Mouse (Mus musculus) spleen, embryonic (tissue): ENCODE results near the gene Tle6.

Experiments
- CTCF ChIA-PET: fragments of 350-600 bp; sonication (Branson Sonifier 250); formaldehyde crosslinking; loops from one replicate; lab custom pipeline; 2022; lab: Charles Lee

Gene Tle6

DNA sequence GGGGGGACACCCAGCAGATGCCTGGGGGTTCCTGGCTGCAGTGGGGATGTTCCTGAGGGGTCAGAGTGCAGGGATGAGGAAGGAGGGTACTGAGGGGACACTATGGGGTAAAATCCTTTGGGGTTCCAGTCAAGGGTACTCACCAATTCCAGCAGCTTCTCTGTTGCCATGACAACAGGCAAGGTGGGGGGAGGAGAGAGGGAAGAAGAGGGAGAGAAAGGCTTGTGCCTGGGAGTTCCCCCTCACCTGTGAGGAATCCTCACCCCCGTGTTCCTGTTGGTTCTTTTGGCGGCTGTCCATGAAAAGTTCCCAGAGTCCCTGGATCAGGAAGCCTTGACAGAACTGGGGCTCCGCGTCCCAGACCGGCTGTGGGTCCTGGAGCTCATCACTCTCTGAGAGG lies 5.3 kb downstream of the Tle6 start:
- CTCF ChIA-PET: no interaction called here

- CTCF ChIA-PET: no interaction called here
Observed at GRCm38 (mm10) chr10:81593935-81594334, 6.9 kb downstream of the Tle6 start.

- CTCF ChIA-PET: no interaction called here
Observed at GRCm38 (mm10) chr10:81593223-81593622, 7.7 kb downstream of the Tle6 start.

DNA sequence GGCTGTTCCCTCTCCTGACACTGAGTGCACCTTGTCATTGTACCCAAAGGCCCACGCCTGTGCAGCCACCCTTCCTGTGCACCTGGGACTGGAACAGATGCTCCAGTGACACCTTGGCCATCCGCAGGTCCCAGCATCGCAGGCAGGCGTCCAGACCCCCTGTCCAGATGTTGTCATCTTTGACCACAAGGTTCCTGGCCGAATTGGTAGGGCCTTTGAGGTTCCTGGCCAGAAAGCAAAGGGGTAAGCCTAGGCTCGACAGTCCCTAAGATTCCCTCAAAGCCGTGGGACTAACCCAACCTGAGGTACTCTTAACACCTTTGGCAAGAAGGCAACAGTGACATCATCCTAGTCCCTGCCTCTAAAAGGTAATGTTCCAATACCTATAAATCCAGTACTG lies 8.2 kb downstream of the Tle6 start:
- CTCF ChIA-PET: no interaction called here

GRCm38 (mm10) chr10:81591846-81592245 lies 9.0 kb downstream of the Tle6 start:
- CTCF ChIA-PET: no interaction called here

DNA sequence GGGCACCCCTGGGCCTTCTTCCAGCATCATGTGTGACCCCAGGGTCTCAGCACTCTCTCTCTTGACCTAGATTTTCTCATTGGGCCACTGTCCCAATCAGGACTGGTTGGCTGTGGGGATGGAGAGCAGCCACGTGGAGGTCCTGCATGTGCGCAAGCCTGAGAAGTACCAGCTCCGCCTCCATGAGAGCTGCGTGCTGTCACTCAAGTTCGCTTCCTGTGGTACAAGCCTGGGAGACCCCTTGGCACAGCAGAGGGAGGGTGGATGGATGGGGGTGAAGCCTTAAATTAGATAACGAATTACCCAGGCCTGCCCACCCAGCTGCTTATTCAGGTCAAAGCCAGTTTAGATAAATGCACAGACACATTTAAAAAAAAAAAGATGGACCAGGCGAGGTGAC lies 12.1 kb downstream of the Tle6 start:
- CTCF ChIA-PET: no interaction called here

DNA sequence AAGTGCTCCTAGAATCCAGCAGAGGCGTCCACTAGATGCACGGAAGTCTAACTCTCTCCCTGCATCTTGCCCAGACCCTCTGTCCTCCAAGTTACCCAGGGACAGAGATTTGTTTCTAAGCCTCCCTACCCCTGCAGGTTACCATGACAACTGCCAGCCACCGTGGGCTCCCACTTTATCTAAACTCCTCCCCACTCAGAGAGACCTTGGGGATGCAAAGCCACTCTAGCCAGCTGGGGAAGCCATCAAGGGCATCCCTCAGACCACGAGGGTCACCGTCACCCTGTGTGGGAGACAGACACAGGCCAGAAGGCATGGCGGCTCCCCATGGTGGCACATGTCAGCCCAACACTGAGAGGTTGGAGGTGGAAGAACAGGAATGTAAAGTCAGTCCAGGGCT lies 17.5 kb downstream of the Tle6 start:
- CTCF ChIA-PET: no interaction called here

DNA sequence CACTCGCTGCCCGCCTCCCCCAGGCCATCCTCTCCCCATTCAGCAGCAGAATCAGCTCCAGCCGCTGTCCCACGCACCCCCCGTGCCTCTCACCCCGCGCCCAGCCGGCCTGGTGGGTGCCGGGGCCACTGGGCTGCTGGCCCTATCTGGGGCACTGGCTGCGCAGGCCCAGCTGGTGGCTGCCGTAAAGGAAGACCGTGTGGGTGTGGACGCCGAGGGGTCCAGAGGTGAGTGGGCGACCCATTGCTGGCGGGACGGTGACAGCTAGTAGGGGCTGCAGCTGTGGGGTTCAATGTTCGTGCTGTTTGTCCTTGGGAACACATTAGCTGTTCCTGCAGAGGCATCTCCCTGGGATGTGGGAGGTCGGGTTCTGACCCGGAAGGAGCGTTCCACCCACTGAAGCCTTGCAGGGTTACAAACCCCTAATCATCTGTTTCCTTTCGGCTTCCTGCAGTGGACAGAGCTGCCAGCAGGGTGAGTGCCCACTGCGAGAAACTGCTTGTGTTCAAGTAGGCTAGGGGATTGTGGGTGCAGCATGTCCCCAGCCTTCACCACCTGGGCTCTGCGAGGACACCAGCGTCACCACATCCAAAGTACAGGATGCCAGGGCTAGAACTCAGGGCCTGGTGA lies 20.3 kb downstream of the Tle6 start:
- CTCF ChIA-PET: no interaction called here

DNA sequence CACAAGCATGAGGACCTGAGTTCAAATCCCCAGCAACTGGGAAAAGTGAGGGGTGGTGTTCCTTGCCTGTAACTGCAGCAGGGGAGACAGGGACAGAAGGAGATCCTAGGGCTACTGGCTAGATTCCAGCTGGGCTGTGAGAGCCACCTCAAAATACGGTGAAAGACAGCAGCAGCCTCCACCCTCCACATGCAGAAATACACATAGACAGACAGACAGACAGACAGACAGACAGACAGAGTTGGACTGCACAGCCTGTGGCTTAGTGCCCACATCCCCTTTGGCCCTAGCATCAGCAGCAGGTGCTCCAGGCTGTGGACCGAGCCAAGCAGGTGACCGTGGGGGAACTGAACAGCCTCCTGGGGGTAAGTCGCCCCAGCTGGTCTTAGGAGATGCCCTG lies 20.9 kb downstream of the Tle6 start:
- CTCF ChIA-PET: no interaction called here

- CTCF ChIA-PET: interaction anchor here (0.6 kb wide), 1 partner anchor 27 kb away, joined by 13 read pairs; no protein-coding TSS in a partner anchor
Observed at GRCm38 (mm10) chr10:81575695-81576094, 25.2 kb downstream of the Tle6 start.

DNA sequence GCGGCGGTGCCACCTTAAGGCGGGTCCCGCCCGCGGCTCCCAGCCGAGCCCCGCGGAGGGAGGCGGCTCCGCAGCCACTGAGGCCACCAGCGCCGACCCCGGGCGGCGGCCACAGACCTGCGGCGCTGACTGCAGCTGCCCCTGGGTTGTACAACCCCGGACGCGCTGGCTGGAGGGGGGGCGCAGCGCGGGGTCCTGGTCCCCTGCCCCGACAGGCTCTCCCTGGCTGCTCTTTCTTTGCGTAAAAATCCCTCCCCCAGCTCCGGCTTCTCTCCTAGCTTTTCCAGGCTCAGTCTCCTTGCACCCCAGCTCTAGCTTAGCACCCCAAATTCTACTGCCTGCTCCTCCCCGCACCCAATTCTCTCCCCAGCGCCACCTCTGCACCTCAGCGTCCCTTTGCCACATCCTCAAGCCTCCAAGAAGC lies 25.7 kb downstream of the Tle6 start:
- CTCF ChIA-PET: interaction anchor here (0.5 kb wide), 1 partner anchor 14 kb away, joined by 3 read pairs; no protein-coding TSS in a partner anchor

GRCm38 (mm10) chr10:81574081-81575056 lies 26.5 kb downstream of the Tle6 start, which contains the start of gene Tle2:
TSS of gene Tle2 (plus strand) at chr10:81574561.
- CTCF ChIA-PET: interaction anchor here (0.5 to 1.2 kb wide), 2 partner anchors 10 to 14 kb away, joined by 3 to 5 read pairs; no protein-coding TSS in a partner anchor

DNA sequence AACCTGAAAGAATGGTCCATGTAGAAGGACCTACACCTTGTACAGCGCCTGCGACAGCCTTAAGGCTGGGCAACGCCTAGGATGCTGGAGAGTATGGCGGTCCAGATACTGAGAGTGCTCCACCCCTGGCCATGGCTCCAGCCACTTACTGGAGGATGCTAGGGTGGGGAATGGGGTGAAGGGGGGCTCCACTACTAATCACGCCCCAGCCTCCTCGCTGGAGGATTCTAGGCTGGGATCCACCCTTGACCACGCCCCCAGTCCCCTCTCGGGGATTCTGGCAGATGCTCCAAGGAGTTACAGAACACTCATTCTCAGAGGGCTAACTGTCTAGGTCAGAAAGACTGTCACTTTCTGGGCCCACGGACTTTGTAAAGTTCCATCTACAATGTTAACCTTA lies 27.9 kb downstream of the Tle6 start:
- CTCF ChIA-PET: no interaction called here

GRCm38 (mm10) chr10:81572133-81572671 lies 28.7 kb downstream of the Tle6 start:
- CTCF ChIA-PET: no interaction called here

- CTCF ChIA-PET: interaction anchor here (1.3 to 1.5 kb wide), 2 partner anchors 29 to 34 kb away, joined by 3 to 4 read pairs; partner anchors contain the start of gene Tle6
Observed at GRCm38 (mm10) chr10:81571501-81571876, 29.4 kb downstream of the Tle6 start.

DNA sequence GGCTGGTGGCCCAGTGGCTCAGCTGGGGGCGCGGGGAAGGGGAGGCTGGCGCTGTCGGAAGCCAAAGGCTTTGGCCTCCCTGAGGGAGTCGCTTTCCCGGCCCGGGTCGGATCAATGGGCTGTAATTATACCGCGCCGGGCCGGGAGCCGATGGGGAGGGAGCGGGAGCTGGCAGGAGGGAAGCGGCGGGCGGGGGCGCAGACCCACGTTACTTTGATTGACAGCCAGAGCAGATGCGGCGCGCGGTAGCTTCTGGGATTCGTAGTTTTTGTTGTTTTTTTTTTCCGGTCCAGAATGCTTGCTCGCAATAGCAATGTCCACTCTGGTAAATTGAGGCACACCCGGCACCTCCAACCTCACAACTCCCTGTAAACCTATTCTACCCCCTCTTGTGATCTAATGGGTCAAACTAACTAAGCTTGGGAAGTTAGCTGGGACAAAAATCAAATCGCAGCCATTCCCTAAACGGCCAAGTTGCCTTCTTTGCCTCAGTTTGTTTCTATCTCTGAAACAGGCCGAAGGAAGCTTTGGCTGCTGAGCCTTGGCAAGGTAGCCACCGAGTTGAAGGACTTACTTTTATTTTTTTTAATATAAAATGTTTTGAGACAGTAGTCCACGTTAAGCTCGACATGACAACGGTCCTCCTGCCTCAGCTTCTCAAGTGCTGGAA lies 29.9 kb downstream of the Tle6 start:
- CTCF ChIA-PET: interaction anchor here (0.6 to 1.5 kb wide), 3 partner anchors 29 to 137 kb away, joined by 3 to 4 read pairs (median 4); partner anchors contain the start of gene Tle6

DNA sequence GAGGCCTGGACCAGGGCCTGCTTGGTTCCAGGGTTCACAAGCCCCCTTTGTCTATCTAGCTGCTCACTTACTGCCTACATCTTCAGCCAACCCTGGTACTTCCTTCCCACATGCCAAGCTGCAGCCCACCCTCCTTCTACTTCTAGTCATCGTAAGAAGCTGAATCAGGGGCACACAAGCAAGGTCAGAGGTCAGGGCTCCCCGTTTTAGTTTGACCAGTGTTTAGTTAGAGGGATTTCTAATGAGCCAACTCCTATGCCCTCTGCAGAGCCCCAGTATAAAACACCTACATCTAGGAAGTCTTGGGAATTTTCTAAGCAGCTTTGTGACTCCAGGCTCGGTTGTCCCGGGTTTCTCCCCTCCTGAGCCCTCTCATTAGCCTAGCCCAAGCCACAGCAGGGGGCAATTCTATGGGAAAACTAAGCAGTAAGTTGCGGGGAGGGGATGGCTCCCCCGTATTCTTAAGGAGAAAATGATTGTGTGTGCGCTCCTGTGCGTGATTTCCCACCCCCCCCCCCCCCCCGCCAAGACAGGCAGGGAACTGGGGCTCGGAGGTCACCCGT lies 30.6 kb downstream of the Tle6 start:
- CTCF ChIA-PET: interaction anchor here (0.6 to 1.5 kb wide), 4 partner anchors 9 to 136 kb away, joined by 3 to 4 read pairs (median 4); partner anchors contain the start of gene Tle6

GRCm38 (mm10) chr10:81569507-81570237 lies 31.2 kb downstream of the Tle6 start:
- CTCF ChIA-PET: interaction anchor here (0.8 kb wide), 2 partner anchors 8 to 19 kb away, joined by 3 read pairs; no protein-coding TSS in a partner anchor

GRCm38 (mm10) chr10:81568381-81569191 lies 32.3 kb downstream of the Tle6 start:
- CTCF ChIA-PET: interaction anchor here (0.8 kb wide), 1 partner anchor 18 kb away, joined by 3 read pairs; no protein-coding TSS in a partner anchor
